Mouse (Mus musculus): ENCODE data around the gene Blzf1.

Blzf1 gene

GRCm38 (mm10) chr1:164296473-164296872 is 10.8 kb downstream of the Blzf1 start:
- DNase-seq (ENCODE audit: extremely low spot score, low spot score): no peak

GRCm38 (mm10) chr1:164294071-164294470 is 13.2 kb downstream of the Blzf1 start:
- DNase-seq (ENCODE audit: extremely low spot score, low spot score): no peak

- DNase-seq (ENCODE audit: extremely low spot score, low spot score): no peak
Measured at GRCm38 (mm10) chr1:164292040-164292439, 15.2 kb downstream of the Blzf1 start.

GRCm38 (mm10) chr1:164287406-164287805 is 19.9 kb downstream of the Blzf1 start:
- DNase-seq (ENCODE audit: extremely low spot score, low spot score): no peak

GRCm38 (mm10) chr1:164284007-164284406 is 23.3 kb downstream of the Blzf1 start:
- no peak for DNase-seq (ENCODE audit: extremely low spot score, low spot score)

GRCm38 (mm10) chr1:164279332-164279731 is 28.0 kb downstream of the Blzf1 start:
- no peak for DNase-seq (ENCODE audit: extremely low spot score, low spot score)

- no peak for DNase-seq (ENCODE audit: extremely low spot score, low spot score)
Measured at GRCm38 (mm10) chr1:164276552-164276951, 30.7 kb downstream of the Blzf1 start.

GRCm38 (mm10) chr1:164275455-164275954 is 31.8 kb downstream of the Blzf1 start, which contains the start of gene Ccdc181:
Gene Ccdc181, plus strand, starts transcription at chr1:164275585.
- peak; percentile 91 for DNase-seq (ENCODE audit: extremely low spot score, low spot score)

GRCm38 (mm10) chr1:164273659-164274058 is 33.6 kb downstream of the Blzf1 start:
- DNase-seq (ENCODE audit: extremely low spot score, low spot score): no peak

GRCm38 (mm10) chr1:164270941-164271340 is 36.3 kb downstream of the Blzf1 start:
- no peak for DNase-seq (ENCODE audit: extremely low spot score, low spot score)

- DNase-seq (ENCODE audit: extremely low spot score, low spot score): no peak
Measured at GRCm38 (mm10) chr1:164261553-164261952, 45.7 kb downstream of the Blzf1 start.

- no peak for DNase-seq (ENCODE audit: extremely low spot score, low spot score)
Measured at GRCm38 (mm10) chr1:164260171-164261028, 46.9 kb downstream of the Blzf1 start.

- DNase-seq (ENCODE audit: extremely low spot score, low spot score): no peak
Measured at GRCm38 (mm10) chr1:164254836-164255235, 52.5 kb downstream of the Blzf1 start.

- no peak for DNase-seq (ENCODE audit: extremely low spot score, low spot score)
Measured at GRCm38 (mm10) chr1:164252551-164252950, 54.7 kb downstream of the Blzf1 start.

- no peak for DNase-seq (ENCODE audit: extremely low spot score, low spot score)
Measured at GRCm38 (mm10) chr1:164251438-164251837, 55.9 kb downstream of the Blzf1 start.

GRCm38 (mm10) chr1:164250391-164251150 is 56.7 kb downstream of the Blzf1 start:
- DNase-seq (ENCODE audit: extremely low spot score, low spot score): no peak

- DNase-seq (ENCODE audit: extremely low spot score, low spot score): no peak
Measured at GRCm38 (mm10) chr1:164249332-164249711, 58.0 kb downstream of the Blzf1 start.

GRCm38 (mm10) chr1:164248465-164249331 is 58.6 kb downstream of the Blzf1 start, which contains the start of gene Slc19a2:
Gene Slc19a2, plus strand, starts transcription at chr1:164249046.
- peak; percentile 100 for DNase-seq (ENCODE audit: extremely low spot score, low spot score)

GRCm38 (mm10) chr1:164247971-164248370 is 59.3 kb downstream of the Blzf1 start:
- DNase-seq (ENCODE audit: extremely low spot score, low spot score): peak; percentile 50

GRCm38 (mm10) chr1:164247442-164247841 is 59.8 kb downstream of the Blzf1 start:
- DNase-seq (ENCODE audit: extremely low spot score, low spot score): no peak

GRCm38 (mm10) chr1:164242809-164243208 is 64.5 kb downstream of the Blzf1 start:
- DNase-seq (ENCODE audit: extremely low spot score, low spot score): no peak
